Mouse (Mus musculus) central nervous system, embryonic 11.5 days (tissue): ENCODE results near the gene Igfbp4. TPM values are rescaled to one million over a fixed set of nuclear protein-coding genes. Genes with fewer than 3 reads are reported as not detected.

Experiments
- polyA plus RNA-seq: library from polyadenylated mRNA; depleted of rRNA; stranded (reverse); fragments of >200 nt; gene quantifications from 2 replicates; pipeline ENCODE4 v1.2.3, GENCODE M21; 2012; rRNA removed

The Igfbp4 gene
- 298 and 390 TPM in 2 replicates for polyA plus RNA-seq

DNA sequence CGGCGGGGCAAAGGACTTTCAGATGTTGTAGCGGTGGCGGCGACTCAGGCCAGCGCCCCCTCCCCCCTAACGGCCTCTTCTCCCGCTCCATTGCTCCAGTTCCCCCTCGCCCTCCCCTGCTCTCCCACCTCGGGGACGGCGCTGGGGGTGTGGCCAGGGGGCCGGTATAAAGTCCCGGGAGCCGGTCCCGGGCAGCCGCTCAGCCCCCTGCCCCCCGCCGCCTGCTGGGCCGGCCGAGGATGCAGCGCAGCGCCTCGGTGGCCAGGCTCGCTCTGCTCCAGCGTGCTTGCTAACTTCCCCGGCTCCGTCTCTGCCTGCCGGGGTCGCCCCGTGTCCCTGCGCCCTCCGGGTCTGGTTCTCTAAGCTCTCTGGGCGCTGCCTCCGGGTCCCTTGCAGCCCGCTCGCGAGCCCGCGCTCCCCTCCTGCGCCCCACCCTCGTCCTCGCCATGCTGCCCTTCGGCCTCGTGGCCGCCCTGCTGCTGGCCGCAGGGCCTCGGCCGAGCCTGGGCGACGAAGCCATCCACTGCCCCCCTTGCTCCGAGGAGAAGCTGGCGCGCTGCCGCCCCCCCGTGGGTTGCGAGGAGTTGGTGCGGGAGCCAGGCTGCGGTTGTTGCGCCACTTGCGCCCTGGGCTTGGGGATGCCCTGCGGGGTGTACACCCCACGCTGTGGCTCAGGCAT is at the start of gene Igfbp4:
Gene Igfbp4 (plus strand): TSS at position 194 of the 679 bp plus-strand sequence.

GRCm38 (mm10) chr11:99023500-99024467 is 17.3 kb upstream of the Igfbp4 start, which contains the start of gene Top2a:
Gene Top2a, minus strand, starts transcription at chr11:99024189.

DNA sequence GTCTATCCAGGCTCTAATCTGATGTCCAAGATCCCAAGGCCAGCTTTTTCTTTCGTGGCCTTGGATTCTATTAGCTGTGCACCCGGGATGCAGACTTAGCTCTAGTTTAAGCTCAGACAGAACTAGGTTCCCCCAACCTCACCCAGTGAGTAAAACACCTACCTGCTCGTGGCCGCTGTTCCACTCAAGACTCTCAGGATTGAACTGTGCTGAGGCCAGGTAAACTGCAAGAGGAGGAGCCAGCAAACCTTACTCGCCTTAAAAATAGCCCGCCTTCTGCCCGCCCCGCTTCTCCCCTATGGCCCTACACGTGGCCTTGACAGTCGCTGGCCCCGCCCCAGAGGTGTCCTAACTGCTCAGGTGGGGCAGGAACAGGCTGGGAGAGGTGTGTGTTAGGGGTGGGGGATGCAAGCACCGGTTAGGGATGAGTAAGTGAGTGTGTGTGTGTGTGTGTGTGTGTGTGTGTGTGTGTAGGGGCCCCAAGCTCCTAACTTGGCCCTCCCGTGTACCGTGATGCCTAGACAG is 48.1 kb downstream of the Igfbp4 start, which contains the start of gene Tns4:
Gene Tns4 (minus strand): TSS at position 230 of the 525 bp plus-strand sequence.

Other genes with a start within 250 kb of the Igfbp4 start
- 104 and 142 TPM in 2 replicates for gene Msl1, start 245.7 kb upstream of the Igfbp4 start, polyA plus RNA-seq
- 60.4 and 105 TPM in 2 replicates for gene Casc3, start 236.3 kb upstream of the Igfbp4 start, polyA plus RNA-seq
- 6.0 and 9.7 TPM in 2 replicates for gene Rapgefl1, start 204.5 kb upstream of the Igfbp4 start, polyA plus RNA-seq
- 10.0 and 11.9 TPM in 2 replicates for gene Wipf2, start 177.6 kb upstream of the Igfbp4 start, polyA plus RNA-seq
- gene Cdc6, start 133.4 kb upstream of the Igfbp4 start, polyA plus RNA-seq = 24.9 and 35.6 TPM in 2 replicates
- 13.0 and 30.0 TPM in 2 replicates for gene Rara, start 113.4 kb upstream of the Igfbp4 start, polyA plus RNA-seq
- gene Gjd3, start 58.2 kb upstream of the Igfbp4 start, polyA plus RNA-seq = 0.41 and 0.52 TPM in 2 replicates
- 315 and 457 TPM in 2 replicates for gene Top2a, start 17.1 kb upstream of the Igfbp4 start, polyA plus RNA-seq
- gene Tns4, start 48.1 kb downstream of the Igfbp4 start, polyA plus RNA-seq = 0.41 and 0.91 TPM in 2 replicates
- 0.12 and 0.39 TPM in 2 replicates for gene Ccr7, start 113.8 kb downstream of the Igfbp4 start, polyA plus RNA-seq
- gene Smarce1, start 189.8 kb downstream of the Igfbp4 start, polyA plus RNA-seq = 429 and 695 TPM in 2 replicates
- 0.22 and 0.40 TPM in 2 replicates for gene Krt222, start 202.8 kb downstream of the Igfbp4 start, polyA plus RNA-seq
- gene Krt24, start 244.0 kb downstream of the Igfbp4 start, polyA plus RNA-seq = 0.31 TPM in 1 of 2 replicates, not detected in the other